In the genomic region with DNA sequence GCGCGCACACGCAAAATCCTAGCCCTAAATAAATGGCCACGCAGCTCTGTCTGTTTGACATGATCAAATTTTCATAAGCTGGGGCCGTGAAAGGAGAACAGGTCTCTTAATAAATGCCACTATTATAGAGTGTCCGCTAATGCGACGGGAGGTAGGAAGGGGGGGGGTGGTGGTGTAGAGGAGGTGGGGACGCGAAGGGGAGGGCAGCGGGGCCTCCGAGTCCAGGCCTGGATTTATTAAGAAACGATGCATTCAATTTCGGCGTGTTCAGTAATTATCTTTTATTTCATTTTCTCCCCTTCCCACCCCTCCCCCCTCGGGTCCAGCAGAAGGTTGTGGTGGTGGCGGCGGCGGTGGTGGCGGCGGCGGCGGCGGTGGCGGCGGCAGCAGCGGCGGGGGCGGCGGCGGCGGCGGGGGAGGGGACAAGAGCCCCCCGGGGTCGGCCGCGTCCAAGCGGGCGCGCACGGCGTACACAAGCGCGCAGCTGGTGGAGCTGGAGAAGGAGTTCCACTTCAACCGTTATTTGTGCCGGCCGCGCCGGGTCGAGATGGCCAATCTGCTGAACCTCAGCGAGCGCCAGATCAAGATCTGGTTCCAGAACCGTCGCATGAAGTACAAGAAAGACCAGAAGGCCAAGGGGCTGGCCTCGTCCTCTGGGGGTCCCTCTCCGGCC, we compare ENCODE assay signal across 11 mouse cellular contexts. TPM values are rescaled to one million over a fixed set of nuclear protein-coding genes. Genes with fewer than 3 reads are reported as not detected.
DNase-seq lines count a peak whose midpoint lies in the region; ATAC-seq and TF ChIP-seq lines count a peak whose summit lies in the region.
"Had no signal": no experiment of that assay in that cellular context is flagged by ENCODE, and none has a peak within 500 bp of the region (broad histone marks: within the 10 kb centered on the region; RNA-seq: fewer than 3 reads in every experiment).

No protein-coding gene starts in this region.

- WGBS in heart, embryonic 13.5 days = 4% methylated on average over 39 of the region's 56 CpGs
- WGBS in embryonic facial prominence, embryonic 12.5 days = 1% methylated on average over 38 of the region's 56 CpGs
- WGBS in hindbrain, postnatal 0 days = 2% methylated on average over 34 of the region's 56 CpGs
- WGBS in liver, embryonic 14.5 days (ENCODE audit: insufficient replicate concordance) = 7% methylated on average over 48 of the region's 56 CpGs

- no peak for DNase-seq in heart, postnatal 14 days
- peak; percentile 46 for DNase-seq in hindbrain, postnatal 0 days (ENCODE audit: low spot score)
- DNase-seq in liver, embryonic 14.5 days (ENCODE audit: low read depth in 3 of 3, low spot score in 3 of 3) = no peak
- no peak for DNase-seq in layer of hippocampus, adult 11-12 months (ENCODE audit: low spot score)
- no peak for DNase-seq in c-Kit-positive CD71-positive TER-119-positive erythroid progenitor cells, embryonic 14.5 days (ENCODE audit: low spot score)

- H3K9me3 ChIP-seq in heart, embryonic 13.5 days = no peaks in the 10 kb centered on the region
- H3K9me3 ChIP-seq in embryonic facial prominence, embryonic 12.5 days = no peaks in the 10 kb centered on the region
- no peaks in the 10 kb centered on the region for H3K9me3 ChIP-seq in hindbrain, postnatal 0 days (ENCODE audit: low read length)
- H3K9me3 ChIP-seq in liver, embryonic 14.5 days (ENCODE audit: control insufficient read depth, low read length) = no peaks in the 10 kb centered on the region

- TF ChIP-seq EP300 in liver, embryonic 14.5 days (IDR thresholded peaks at IDR 0.05; ENCODE audit: low read depth) = no peak

- H3K27ac ChIP-seq in heart, embryonic 13.5 days (replicated peaks) = peak overlapping the region; percentile 51
- no peak overlapping the region for H3K27ac ChIP-seq in embryonic facial prominence, embryonic 12.5 days
- H3K27ac ChIP-seq in hindbrain, postnatal 0 days = peak overlapping the region; percentile 89
- no peak overlapping the region for H3K27ac ChIP-seq in liver, embryonic 14.5 days

- intact Hi-C loops in heart, postnatal 14 days (cut with DNase I) = no loop called here

- H3K36me3 ChIP-seq in heart, embryonic 13.5 days = no peaks in the 10 kb centered on the region
- H3K36me3 ChIP-seq in embryonic facial prominence, embryonic 12.5 days = no peaks in the 10 kb centered on the region
- H3K36me3 ChIP-seq in hindbrain, postnatal 0 days (ENCODE audit: insufficient read depth, low read length) = no peaks in the 10 kb centered on the region
- H3K36me3 ChIP-seq in liver, embryonic 14.5 days (replicated peaks; ENCODE audit: control insufficient read depth, insufficient read depth, low read depth) = no peaks in the 10 kb centered on the region

- H3K9ac ChIP-seq in heart, embryonic 13.5 days = peak overlapping the region; percentile 71
- H3K9ac ChIP-seq in embryonic facial prominence, embryonic 12.5 days = no peak overlapping the region
- peak overlapping the region; percentile 31 for H3K9ac ChIP-seq in hindbrain, postnatal 0 days (replicated peaks; ENCODE audit: low read length)
- H3K9ac ChIP-seq in liver, embryonic 14.5 days (replicated peaks) = no peak overlapping the region

- TF ChIP-seq CTCF in hindbrain, postnatal 0 days (IDR thresholded peaks at IDR 0.05; ENCODE audit: low read depth) = no peak
- no peak for TF ChIP-seq CTCF in liver, embryonic 14.5 days (IDR thresholded peaks at IDR 0.05; ENCODE audit: low read depth)

- H3K4me2 ChIP-seq in heart, embryonic 13.5 days = peak overlapping the region; percentile 71
- H3K4me2 ChIP-seq in embryonic facial prominence, embryonic 12.5 days (replicated peaks) = peak overlapping the region; percentile 24
- H3K4me2 ChIP-seq in hindbrain, postnatal 0 days (ENCODE audit: low read depth, low read length) = peak overlapping the region; percentile 58
- H3K4me2 ChIP-seq in liver, embryonic 14.5 days (ENCODE audit: low read depth) = peak overlapping the region; percentile 6; the same call in 1 of the 2 replicates

- H3K27me3 ChIP-seq in heart, embryonic 13.5 days (replicated peaks) = peaks cover 97% of the 10 kb centered on the region
- H3K27me3 ChIP-seq in embryonic facial prominence, embryonic 12.5 days = peaks cover 95% of the 10 kb centered on the region
- H3K27me3 ChIP-seq in hindbrain, postnatal 0 days (ENCODE audit: insufficient read depth, low read length) = peaks cover 61% of the 10 kb centered on the region
- peaks cover 91% of the 10 kb centered on the region for H3K27me3 ChIP-seq in liver, embryonic 14.5 days (ENCODE audit: control insufficient read depth, insufficient read depth, low read length)
- H3K27me3 ChIP-seq: Patski had no signal

- ATAC-seq in heart, embryonic 13.5 days (ENCODE audit: extremely low read depth, insufficient number of reproducible peaks, low FRiP score, low TSS enrichment) = no peak
- no peak for ATAC-seq in embryonic facial prominence, embryonic 12.5 days (ENCODE audit: insufficient number of reproducible peaks, insufficient read depth, low FRiP score, low TSS enrichment)
- ATAC-seq in hindbrain, postnatal 0 days = no peak
- ATAC-seq in liver, embryonic 14.5 days (ENCODE audit: insufficient read depth) = no peak
- no peak for ATAC-seq in CD4-positive, CD25-positive, alpha-beta regulatory T cell, adult 4 months
- ATAC-seq: Patski had no signal

- peak overlapping the region; percentile 49 for H3K4me3 ChIP-seq in heart, embryonic 13.5 days
- H3K4me3 ChIP-seq in embryonic facial prominence, embryonic 12.5 days = no peak overlapping the region
- H3K4me3 ChIP-seq in hindbrain, postnatal 0 days (ENCODE audit: low read length) = peak overlapping the region; percentile 23
- H3K4me3 ChIP-seq in liver, embryonic 14.5 days (ENCODE audit: insufficient read depth in 1 of 2, low read depth in 2 of 2, low read length in 2 of 2) = no peak overlapping the region

- peaks cover 38% of the 10 kb centered on the region for H3K4me1 ChIP-seq in heart, embryonic 13.5 days
- no peaks in the 10 kb centered on the region for H3K4me1 ChIP-seq in embryonic facial prominence, embryonic 12.5 days
- H3K4me1 ChIP-seq in hindbrain, postnatal 0 days (ENCODE audit: insufficient read depth, low read length) = 0 out of 2 replicates have a peak, but pooled peaks cover 4% of the 10 kb centered on the region
- 0 out of 4 replicates have a peak, but pooled peaks cover 0 to 3% of the 10 kb centered on the region in 2 experiments for H3K4me1 ChIP-seq in liver, embryonic 14.5 days (replicated peaks; ENCODE audit: control insufficient read depth in 2 of 2, insufficient read depth in 2 of 2, low read length in 1 of 2)

RNA-seq across cellular contexts. Expression of gene Hoxb2, which starts 5.0 kb away (rescaled TPM):
- polyA plus RNA-seq in heart, embryonic 13.5 days (2015; fragmentation: Nextera tagmentation; extraction: Ambion mirVana) = 3.6 and 5.9 TPM in 2 replicates
- total RNA-seq in heart, postnatal 14 days (2021) = 1 to 10 TPM in 1 of 2 experiments, under 1 TPM in 1; 0.78 to 1.3 TPM
- 3.9 and 6.5 TPM in 2 replicates for polyA plus RNA-seq in embryonic facial prominence, embryonic 12.5 days (2016; fragmentation: Nextera tagmentation; extraction: Ambion mirVana)
- total RNA-seq in hindbrain, postnatal 0 days (2014; rRNA removed) = 35.4 and 36.4 TPM in 2 replicates
- 11.6 and 13.1 TPM in 2 replicates for polyA plus RNA-seq in hindbrain, postnatal 0 days (2015; fragmentation: Nextera tagmentation; extraction: Ambion mirVana)
- 1.1 TPM in 2 replicates for polyA plus RNA-seq in liver, embryonic 14.5 days (2012; rRNA removed)
- polyA plus RNA-seq in liver, embryonic 14.5 days (2014; fragmentation: Nextera tagmentation; extraction: Ambion mirVana) = 0.51 and 0.75 TPM in 2 replicates
- polyA plus RNA-seq in CD4-positive, CD25-positive, alpha-beta regulatory T cell, adult 4 months (2017; shearing (Covaris generic)) = under 1 TPM in 1 of 2 experiments, not detected in 1; 0.09 TPM
- total RNA-seq: common myeloid progenitor, adult 5-6 weeks; layer of hippocampus, postnatal 25 days had no signal

RNA-seq across cellular contexts. Expression of gene Hoxb1, which starts 20.2 kb away (rescaled TPM):
- 0.17 and 0.18 TPM in 2 replicates for polyA plus RNA-seq in heart, embryonic 13.5 days (2015; fragmentation: Nextera tagmentation; extraction: Ambion mirVana)
- not detected for total RNA-seq in heart, postnatal 14 days (2021)
- 0.08 and 0.18 TPM in 2 replicates for polyA plus RNA-seq in embryonic facial prominence, embryonic 12.5 days (2016; fragmentation: Nextera tagmentation; extraction: Ambion mirVana)
- total RNA-seq in hindbrain, postnatal 0 days (2014; rRNA removed) = 0.21 TPM in 1 of 2 replicates, not detected in the other
- polyA plus RNA-seq in hindbrain, postnatal 0 days (2015; fragmentation: Nextera tagmentation; extraction: Ambion mirVana) = 0.08 and 0.24 TPM in 2 replicates
- 0.02 TPM in 2 replicates for polyA plus RNA-seq in liver, embryonic 14.5 days (2012; rRNA removed)
- polyA plus RNA-seq in liver, embryonic 14.5 days (2014; fragmentation: Nextera tagmentation; extraction: Ambion mirVana) = not detected in 2 replicates
- polyA plus RNA-seq in CD4-positive, CD25-positive, alpha-beta regulatory T cell, adult 4 months (2017; shearing (Covaris generic)) = not detected
- total RNA-seq: common myeloid progenitor, adult 5-6 weeks; layer of hippocampus, postnatal 25 days had no signal
- polyA plus RNA-seq: Patski had no signal

RNA-seq across cellular contexts. Expression of gene Hoxb3, which starts 22.2 kb away (rescaled TPM):
- 0.31 and 1.1 TPM in 2 replicates for polyA plus RNA-seq in heart, embryonic 13.5 days (2015; fragmentation: Nextera tagmentation; extraction: Ambion mirVana)
- total RNA-seq in heart, postnatal 14 days (2021) = under 1 TPM; 0.76 to 0.79 TPM
- 0.53 and 0.87 TPM in 2 replicates for polyA plus RNA-seq in embryonic facial prominence, embryonic 12.5 days (2016; fragmentation: Nextera tagmentation; extraction: Ambion mirVana)
- 42.1 and 42.2 TPM in 2 replicates for total RNA-seq in hindbrain, postnatal 0 days (2014; rRNA removed)
- 6.6 and 8.1 TPM in 2 replicates for polyA plus RNA-seq in hindbrain, postnatal 0 days (2015; fragmentation: Nextera tagmentation; extraction: Ambion mirVana)
- polyA plus RNA-seq in liver, embryonic 14.5 days (2012; rRNA removed) = 0.38 and 0.66 TPM in 2 replicates
- polyA plus RNA-seq in liver, embryonic 14.5 days (2014; fragmentation: Nextera tagmentation; extraction: Ambion mirVana) = not detected in 2 replicates
- polyA plus RNA-seq in CD4-positive, CD25-positive, alpha-beta regulatory T cell, adult 4 months (2017; shearing (Covaris generic)) = under 1 TPM; 0.22 to 0.56 TPM
- total RNA-seq: layer of hippocampus, postnatal 25 days had no signal

RNA-seq across cellular contexts. Expression of gene Hoxb4, which starts 27.3 kb away (rescaled TPM):
- 0.43 and 0.59 TPM in 2 replicates for polyA plus RNA-seq in heart, embryonic 13.5 days (2015; fragmentation: Nextera tagmentation; extraction: Ambion mirVana)
- total RNA-seq in heart, postnatal 14 days (2021) = 1 to 10 TPM; 1.0 to 1.3 TPM
- 0.22 TPM in 1 of 2 replicates, not detected in the other for polyA plus RNA-seq in embryonic facial prominence, embryonic 12.5 days (2016; fragmentation: Nextera tagmentation; extraction: Ambion mirVana)
- total RNA-seq in hindbrain, postnatal 0 days (2014; rRNA removed) = 4.2 and 8.6 TPM in 2 replicates
- polyA plus RNA-seq in hindbrain, postnatal 0 days (2015; fragmentation: Nextera tagmentation; extraction: Ambion mirVana) = 2.4 and 3.3 TPM in 2 replicates
- 0.31 and 0.48 TPM in 2 replicates for polyA plus RNA-seq in liver, embryonic 14.5 days (2012; rRNA removed)
- polyA plus RNA-seq in liver, embryonic 14.5 days (2014; fragmentation: Nextera tagmentation; extraction: Ambion mirVana) = 0.06 and 0.09 TPM in 2 replicates
- polyA plus RNA-seq in CD4-positive, CD25-positive, alpha-beta regulatory T cell, adult 4 months (2017; shearing (Covaris generic)) = 1 to 10 TPM; 1.9 to 2.5 TPM
- total RNA-seq: layer of hippocampus, postnatal 25 days had no signal

RNA-seq across cellular contexts. Expression of gene Hoxb5, which starts 42.2 kb away (rescaled TPM):
- polyA plus RNA-seq in heart, embryonic 13.5 days (2015; fragmentation: Nextera tagmentation; extraction: Ambion mirVana) = 3.8 and 5.5 TPM in 2 replicates
- total RNA-seq in heart, postnatal 14 days (2021) = under 1 TPM; 0.19 to 0.22 TPM
- 0.38 TPM in 1 of 2 replicates, not detected in the other for polyA plus RNA-seq in embryonic facial prominence, embryonic 12.5 days (2016; fragmentation: Nextera tagmentation; extraction: Ambion mirVana)
- total RNA-seq in hindbrain, postnatal 0 days (2014; rRNA removed) = 16.5 and 24.3 TPM in 2 replicates
- polyA plus RNA-seq in hindbrain, postnatal 0 days (2015; fragmentation: Nextera tagmentation; extraction: Ambion mirVana) = 109 and 113 TPM in 2 replicates
- 0.23 and 0.32 TPM in 2 replicates for polyA plus RNA-seq in liver, embryonic 14.5 days (2012; rRNA removed)
- polyA plus RNA-seq in liver, embryonic 14.5 days (2014; fragmentation: Nextera tagmentation; extraction: Ambion mirVana) = 0.06 and 0.24 TPM in 2 replicates
- not detected for polyA plus RNA-seq in CD4-positive, CD25-positive, alpha-beta regulatory T cell, adult 4 months (2017; shearing (Covaris generic))
- total RNA-seq: common myeloid progenitor, adult 5-6 weeks; layer of hippocampus, postnatal 25 days had no signal

Comparison
In these comparisons a context has a peak if more than half of its experiments do, and no peak if none do; other contexts are left out.
1. H3K27ac ChIP-seq: peak in heart, embryonic 13.5 days (single experiment) and hindbrain, postnatal 0 days (single experiment); none in embryonic facial prominence, embryonic 12.5 days (single experiment) and liver, embryonic 14.5 days (single experiment).
2. H3K4me2 ChIP-seq: peak in every context shown above with its lines; median percentile 71 in heart, embryonic 13.5 days; 58 in hindbrain, postnatal 0 days; 24 in embryonic facial prominence, embryonic 12.5 days; 6 in liver, embryonic 14.5 days.
3. H3K4me3 ChIP-seq: peak in heart, embryonic 13.5 days (single experiment) and hindbrain, postnatal 0 days (single experiment); none in embryonic facial prominence, embryonic 12.5 days (single experiment) and liver, embryonic 14.5 days (0 of 2).
4. H3K9ac ChIP-seq: peak in heart, embryonic 13.5 days (single experiment) and hindbrain, postnatal 0 days (single experiment); none in embryonic facial prominence, embryonic 12.5 days (single experiment) and liver, embryonic 14.5 days (single experiment).